Mouse (Mus musculus) heart, postnatal 0 days (tissue): Measurements from ENCODE around the gene St7l. TPM values are rescaled to one million over a fixed set of nuclear protein-coding genes. Genes with fewer than 3 reads are reported as not detected.

Experiments
- ATAC-seq: fragments of 200-750 bp; cut with Nextera tagmentation; 2 replicates; pipeline ENCODE4 v1.8.0; 2017; ENCODE audit warnings: low read depth, moderate number of reproducible peaks, moderate library complexity; ENCODE audit not compliant: insufficient read depth
- DNase-seq: peaks from one replicate; pipeline ENCODE4 v3.0.0-alpha.2; 2016; ENCODE audit warnings: low spot score
- H3K27ac ChIP-seq: fragments of 300-500 bp; sonication (generic); 2 replicates; pipeline ENCODE4 v1.5.1; 2014; ENCODE audit warnings: low read depth, mild to moderate bottlenecking
- H3K27me3 ChIP-seq: fragments of 300-500 bp; sonication (generic); 2 replicates; pipeline ENCODE4 v1.6.1; 2014; ENCODE audit warnings: low read length, mixed read lengths; ENCODE audit not compliant: control insufficient read depth, insufficient read depth
- H3K36me3 ChIP-seq: fragments of 300-500 bp; sonication (generic); replicated peaks from 2 replicates; pipeline ENCODE4 v1.6.1; 2014; ENCODE audit warnings: low read length, mixed read lengths; ENCODE audit not compliant: control insufficient read depth, insufficient read depth
- H3K4me1 ChIP-seq: fragments of 300-500 bp; sonication (generic); 2 replicates; pipeline ENCODE4 v1.6.1; 2014; ENCODE audit warnings: antibody characterized with exemption; ENCODE audit not compliant: control insufficient read depth, insufficient read depth
- H3K4me2 ChIP-seq: fragments of 300-500 bp; sonication (generic); 2 replicates; pipeline ENCODE4 v1.6.1; 2014; ENCODE audit warnings: low read depth, mild to moderate bottlenecking, low read length, moderate library complexity
- H3K4me3 ChIP-seq: fragments of 300-500 bp; sonication (generic); 2 replicates; pipeline ENCODE4 v1.5.1; 2014; ENCODE audit warnings: low read depth, low read length
- H3K9ac ChIP-seq: fragments of 300-500 bp; sonication (generic); replicated peaks from 2 replicates; pipeline ENCODE4 v1.6.1; 2014; ENCODE audit warnings: low read depth, low read length, mixed read lengths
- H3K9me3 ChIP-seq: fragments of 300-500 bp; sonication (generic); replicated peaks from 2 replicates; pipeline ENCODE4 v1.6.1; 2016; ENCODE audit warnings: low read length; ENCODE audit not compliant: control insufficient read depth
- CTCF ChIP-seq: IDR thresholded peaks from 2 replicates; pipeline ENCODE4 v1.5.1; 2016; ENCODE audit warnings: antibody characterized with exemption, control low read depth, low read depth
- EP300 ChIP-seq: IDR thresholded peaks from 2 replicates; pipeline ENCODE4 v1.6.1; 2016; ENCODE audit warnings: antibody characterized with exemption, low read depth
- WGBS: fragments of 180-500 bp; shearing (Covaris S2); extraction: QIAGEN DNeasy Blood & Tissue Kit; methylation state at CpG from one replicate; pipeline ENCODE4 v1.1.7; 2014; 5-methylcytosine and 5-hydroxymethylcytosine counted together
- polyA plus RNA-seq: library from polyadenylated mRNA; unstranded; fragments of >200 nt; fragmentation: Nextera tagmentation; extraction: Ambion mirVana; gene quantifications from 2 replicates; pipeline ENCODE4 v1.2.1, GENCODE M21; 2015
- total RNA-seq: library from RNA; depleted of rRNA; stranded (reverse); fragments of >200 nt; gene quantifications from 2 replicates; pipeline ENCODE4 v1.2.3, GENCODE M21; 2014; ENCODE audit warnings: low replicate concordance

Gene St7l
- total and polyA plus RNA-seq, 2 experiments from 2014 or later, result 14.2 to 23.7 TPM

GRCm38 (mm10) chr3:104960026-104961000, 96.5 kb downstream of the St7l start:
- peaks cover 54% of the 10 kb centered on the region for H3K27me3 ChIP-seq
- H3K27ac ChIP-seq, result no peak overlapping the region
- no peaks in the 10 kb centered on the region for H3K9me3 ChIP-seq
- H3K4me2 ChIP-seq, result no peak overlapping the region
- H3K4me1 ChIP-seq, result 0 out of 2 replicates have a peak, but pooled peaks cover 10% of the 10 kb centered on the region
- peaks cover 3% of the 10 kb centered on the region; the same call in 1 of the 2 replicates for H3K36me3 ChIP-seq
- no peak overlapping the region for H3K9ac ChIP-seq
- 15% methylated on average over 19 of the region's 19 CpGs for WGBS
- no peak for ATAC-seq
- H3K4me3 ChIP-seq, result no peak overlapping the region
- TF ChIP-seq CTCF, result no peak
- TF ChIP-seq EP300, result no peak
- DNase-seq, result no peak

GRCm38 (mm10) chr3:104961066-104962059, 97.6 kb downstream of the St7l start, which contains the start of gene Wnt2b:
TSS of gene Wnt2b (minus strand) at chr3:104961921.
- DNase-seq (no peak), ATAC-seq (peak; percentile 39)
- H3K4me3 ChIP-seq, result peak within 1 kb of the TSS; percentile 50
- H3K4me2 ChIP-seq, result peak within 1 kb of the TSS; percentile 69
- no peak for TF ChIP-seq CTCF
- TF ChIP-seq EP300, result no peak
- H3K36me3 ChIP-seq, result no peaks in the 10 kb centered on the region
- WGBS, result 2% methylated on average over 78 of the region's 87 CpGs
- H3K27ac ChIP-seq, result no peak within 1 kb of the TSS
- 0 out of 2 replicates have a peak, but pooled peaks cover 10% of the 10 kb centered on the region for H3K4me1 ChIP-seq
- H3K9ac ChIP-seq, result no peak within 1 kb of the TSS
- H3K27me3 ChIP-seq, result peaks cover 54% of the 10 kb centered on the region
- no peaks in the 10 kb centered on the region for H3K9me3 ChIP-seq

- ATAC-seq, result no peak
- Histone ChIP-seq H3K4me1 (0 out of 2 replicates have a peak, but pooled peaks cover 10% of the 10 kb centered on the region), H3K4me2 (peak overlapping the region; percentile 69), H3K27me3 (peaks cover 54% of the 10 kb centered on the region), H3K36me3 (no peaks in the 10 kb centered on the region), H3K9ac (no peak overlapping the region), H3K9me3 (no peaks in the 10 kb centered on the region), H3K4me3 (peak overlapping the region; percentile 50), H3K27ac (no peak overlapping the region)
- DNase-seq, result no peak
- no peak for TF ChIP-seq EP300
- WGBS, result under 1% methylated on average over 31 of the region's 31 CpGs
Observed at GRCm38 (mm10) chr3:104962141-104962611, 98.4 kb downstream of the St7l start.

GRCm38 (mm10) chr3:104962866-104963265, 99.1 kb downstream of the St7l start:
- H3K4me2 ChIP-seq, result no peak overlapping the region
- ATAC-seq (no peak), DNase-seq (no peak)
- H3K9ac ChIP-seq, result no peak overlapping the region
- H3K27ac ChIP-seq, result no peak overlapping the region
- H3K4me1 ChIP-seq, result 0 out of 2 replicates have a peak, but pooled peaks cover 10% of the 10 kb centered on the region
- peaks cover 54% of the 10 kb centered on the region for H3K27me3 ChIP-seq
- no peak overlapping the region for H3K4me3 ChIP-seq
- no peaks in the 10 kb centered on the region for H3K36me3 ChIP-seq
- no peaks in the 10 kb centered on the region for H3K9me3 ChIP-seq
- no peak for TF ChIP-seq EP300
- TF ChIP-seq CTCF, result no peak
- 13% methylated on average over 5 of the region's 5 CpGs for WGBS
